Mouse (Mus musculus): ENCODE data around the gene Tst.

- TF ChIP-seq GATA1 (IDR thresholded peaks at IDR 0.05; ENCODE audit: low read length) = no peak
- TF ChIP-seq TAL1 (IDR thresholded peaks at IDR 0.05; ENCODE audit: low read length) = no peak
Observed at GRCm38 (mm10) chr15:78374204-78374603, 31.5 kb downstream of the Tst start.

All from erythroblast, embryonic 14.5 days (primary cell).